Comparison of ENCODE assay signal across 20 mouse cellular contexts in the genomic region with DNA sequence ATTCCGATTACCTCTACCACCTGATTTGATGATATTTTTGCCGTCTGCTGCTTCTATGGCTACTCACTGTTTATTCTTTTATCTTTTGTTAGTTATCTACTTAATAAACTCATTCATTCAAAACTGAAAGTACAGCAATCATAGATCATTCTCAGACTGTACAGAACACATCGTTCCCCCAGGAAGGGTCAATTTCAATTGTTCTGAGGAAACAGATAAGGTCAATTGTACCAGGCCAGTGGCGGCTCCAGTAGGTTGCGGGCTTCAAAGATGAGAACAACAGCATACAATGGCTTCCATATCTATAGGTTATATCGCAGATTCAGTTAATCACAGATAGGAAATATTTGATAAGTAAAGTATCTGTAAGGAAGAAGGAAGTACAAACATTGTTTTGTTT.
A peak's percentile ranks its signal among the peaks of the same experiment; 100 is the strongest.
DNase-seq lines count a peak whose midpoint lies in the region; ATAC-seq and TF ChIP-seq lines count a peak whose summit lies in the region.
"Had no signal": no experiment of that assay in that cellular context is flagged by ENCODE, and none has a peak within 500 bp of the region (broad histone marks: within the 10 kb centered on the region; RNA-seq: fewer than 3 reads in every experiment).

No protein-coding gene starts in this region.

- no peaks in the 10 kb centered on the region for H3K27me3 ChIP-seq in lung, postnatal 0 days (replicated peaks; ENCODE audit: insufficient read depth, low read length)

- 0 out of 2 replicates have a peak, but pooled peaks have one; percentile 27 for ATAC-seq in lung, postnatal 0 days
- ATAC-seq: activated CD4-positive, CD25-positive, alpha-beta regulatory T cell, adult 4 months; CD4-positive, CD25-positive, alpha-beta regulatory T cell, adult 4 months; Patski had no signal

- no peak overlapping the region for H3K4me2 ChIP-seq in lung, postnatal 0 days (replicated peaks; ENCODE audit: low read depth, low read length)

- TF ChIP-seq EP300 in lung, postnatal 0 days (IDR thresholded peaks at IDR 0.05), result peak; percentile 86

- no peak for TF ChIP-seq CTCF in lung, postnatal 0 days (IDR thresholded peaks at IDR 0.05)
- no peak for TF ChIP-seq CTCF in lung, adult 2 months (IDR thresholded peaks at IDR 0.05; ENCODE audit: insufficient read depth, low read length)

- no peak overlapping the region for H3K4me3 ChIP-seq in lung, postnatal 0 days (ENCODE audit: low read depth, low read length)
- H3K4me3 ChIP-seq in lung, adult 2 months (replicated peaks; ENCODE audit: extremely low read depth, low read depth, low read length), result no peak overlapping the region

- peaks cover 4% of the 10 kb centered on the region; the same call in 1 of the 2 replicates for H3K4me1 ChIP-seq in lung, postnatal 0 days (ENCODE audit: insufficient read depth, low read depth, low read length)
- H3K4me1 ChIP-seq in lung, adult 2 months (ENCODE audit: control insufficient read depth, insufficient read depth, low read length), result peaks cover 16% of the 10 kb centered on the region

- TF ChIP-seq POLR2A in lung, adult 2 months (IDR thresholded peaks at IDR 0.05; ENCODE audit: borderline replicate concordance, extremely low read depth, low read depth, low read length), result no peak

- no peaks in the 10 kb centered on the region for H3K36me3 ChIP-seq in lung, postnatal 0 days (ENCODE audit: insufficient read depth, low read length)
- H3K36me3 ChIP-seq: G1E had no signal

- H3K9me3 ChIP-seq in lung, postnatal 0 days (ENCODE audit: low read length), result no peaks in the 10 kb centered on the region
- H3K9me3 ChIP-seq: G1E had no signal

- H3K27ac ChIP-seq in lung, postnatal 0 days (ENCODE audit: low read length), result no peak overlapping the region

- 62% methylated on average over 6 of the region's 6 CpGs for WGBS in lung, postnatal 0 days
- WGBS in lung, adult 2 months, result 54% methylated on average over 6 of the region's 6 CpGs

- no peak for DNase-seq in lung, postnatal 0 days (ENCODE audit: low spot score)
- DNase-seq in lung, postnatal 14 days, result no peak
- peak; percentile 43 for DNase-seq in lung, postnatal 25 days (ENCODE audit: low spot score)
- DNase-seq in lung, adult 2 months, result no peak
- peak; percentile 41 for DNase-seq in lung, postnatal 36 days
- no peak for DNase-seq in lung, postnatal 4 days
- DNase-seq: adrenal gland, adult 2 months; adrenal gland, adult 8-10 months; adrenal gland, postnatal 10 days; adrenal gland, postnatal 14 days; adrenal gland, postnatal 25 days; adrenal gland, postnatal 36 days; B cell, adult 2 months; cerebellum, adult 11 months; cerebellum, adult 11-12 months; cerebellum, adult 18-20 months had no signal

- H3K9ac ChIP-seq in lung, postnatal 0 days (replicated peaks; ENCODE audit: low read depth), result no peak overlapping the region

Comparison
In these comparisons a context has a peak if more than half of its experiments do, and no peak if none do; other contexts are left out.
1. DNase-seq: peak in lung, postnatal 25 days (single experiment) and lung, postnatal 36 days (single experiment); none in lung, postnatal 0 days (single experiment), lung, postnatal 14 days (single experiment), lung, adult 2 months (single experiment) and lung, postnatal 4 days (0 of 2).